Mouse (Mus musculus): ENCODE measurements at regions not wholly inside any gene's neighbourhood (a gene's known extent, or its start where the extent isn't known, plus 50 kb on each side); places are given as distances from the start of the nearest gene placed in this dataset.

DNA sequence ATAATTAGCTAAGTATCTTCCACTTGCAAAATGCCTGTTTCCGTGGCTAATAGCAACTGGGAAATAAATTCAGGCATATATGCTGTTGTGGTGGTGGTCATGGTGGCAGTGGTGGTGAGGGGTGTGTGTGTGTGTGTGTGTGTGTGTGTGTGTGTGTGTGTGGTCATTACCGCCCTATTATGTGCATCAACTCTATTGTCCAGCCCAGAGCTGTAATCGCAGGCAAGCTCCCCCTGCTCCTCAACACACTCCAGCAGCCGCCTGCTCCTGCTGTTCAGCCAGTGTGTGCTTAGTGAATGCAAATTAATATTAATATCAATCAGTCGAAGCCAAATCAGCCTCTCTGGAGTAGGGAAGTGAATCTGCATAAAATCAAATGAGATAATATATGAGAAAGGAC lies 152.9 kb upstream of the Zic3 start:
- Histone ChIP-seq H3K36me3 (no peaks in the 10 kb centered on the region), H3K4me1 (no peaks in the 10 kb centered on the region), H3K27me3 (replicated peaks) (no peaks in the 10 kb centered on the region), H3K9me3 (no peaks in the 10 kb centered on the region), H3K9ac (no peak overlapping the region), H3K27ac (replicated peaks) (no peak overlapping the region), H3K4me2 (no peak overlapping the region), H3K4me3 (no peak overlapping the region)
- ATAC-seq (ENCODE audit: extremely low read depth, insufficient number of reproducible peaks, low FRiP score, low TSS enrichment): no peak
- 71% methylated on average over 5 of the region's 5 CpGs for WGBS

DNA sequence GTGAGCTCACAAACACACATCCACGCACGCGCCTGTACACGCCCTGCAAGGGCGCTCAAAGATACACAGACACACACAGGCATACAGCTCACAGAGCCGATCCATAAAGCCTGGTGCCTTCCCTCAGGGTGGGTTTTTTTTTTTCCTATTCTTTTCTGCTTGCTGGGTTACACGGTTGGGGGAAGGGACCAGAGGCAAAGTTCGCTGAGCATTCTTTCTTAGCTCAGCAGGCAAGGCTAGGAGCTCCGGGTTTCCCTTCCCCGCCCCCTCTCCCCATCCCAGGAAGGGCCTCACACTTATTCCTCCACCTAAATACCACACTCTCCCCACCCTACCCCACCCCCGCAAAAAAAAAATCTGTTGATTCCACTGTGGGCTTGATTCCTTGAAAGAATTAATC lies 105.8 kb upstream of the Zic3 start:
- WGBS: 23% methylated on average over 11 of the region's 11 CpGs
- H3K9ac ChIP-seq: no peak overlapping the region
- no peaks in the 10 kb centered on the region for H3K36me3 ChIP-seq
- H3K4me2 ChIP-seq: no peak overlapping the region
- peaks cover 68% of the 10 kb centered on the region for H3K27me3 ChIP-seq (replicated peaks)
- no peak for ATAC-seq (ENCODE audit: extremely low read depth, insufficient number of reproducible peaks, low FRiP score, low TSS enrichment)
- H3K9me3 ChIP-seq: no peaks in the 10 kb centered on the region
- H3K4me3 ChIP-seq: no peak overlapping the region
- H3K4me1 ChIP-seq: no peaks in the 10 kb centered on the region
- H3K27ac ChIP-seq (replicated peaks): no peak overlapping the region

DNA sequence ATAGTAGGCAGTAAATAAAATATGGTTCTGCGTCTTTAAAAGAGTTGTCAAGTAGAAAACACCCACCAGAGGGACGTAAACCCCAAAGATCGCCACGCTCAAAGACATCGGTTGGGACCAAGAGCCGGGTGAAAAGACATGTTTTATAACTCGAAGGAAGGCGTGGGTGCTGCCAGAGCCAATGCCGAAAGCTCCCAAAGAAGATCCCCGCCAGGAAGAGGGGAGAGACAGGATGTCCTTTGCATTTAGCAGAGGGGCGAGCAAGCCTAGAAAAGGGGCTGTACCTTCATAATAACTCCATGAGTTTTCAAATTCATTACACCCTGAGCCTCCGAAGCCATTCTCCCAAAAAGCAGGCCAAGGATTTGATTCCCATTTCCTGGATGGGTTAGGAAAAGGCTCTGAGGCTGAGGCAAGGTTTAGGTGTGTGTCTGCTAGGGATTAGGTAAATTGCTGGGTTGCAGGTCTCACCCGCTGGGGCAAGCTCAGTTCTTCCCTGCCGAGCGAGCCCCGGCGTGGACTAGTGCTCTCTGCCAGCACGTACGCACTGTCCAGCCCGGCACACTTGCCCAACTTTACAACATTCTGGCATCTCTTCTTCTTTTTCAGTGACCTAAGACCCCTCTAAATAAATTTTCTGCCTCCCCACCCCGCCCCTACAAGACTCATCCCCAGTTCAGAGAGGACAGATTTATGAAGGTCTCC lies 104.9 kb upstream of the Zic3 start:
- no peaks in the 10 kb centered on the region for H3K36me3 ChIP-seq
- no peak overlapping the region for H3K9ac ChIP-seq
- H3K27me3 ChIP-seq (replicated peaks): peaks cover 77% of the 10 kb centered on the region
- WGBS: 13% methylated on average over 21 of the region's 21 CpGs
- H3K4me3 ChIP-seq: no peak overlapping the region
- H3K4me2 ChIP-seq: peak overlapping the region; percentile 4; the same call in 1 of the 2 replicates
- H3K27ac ChIP-seq (replicated peaks): no peak overlapping the region
- no peaks in the 10 kb centered on the region for H3K9me3 ChIP-seq
- no peaks in the 10 kb centered on the region for H3K4me1 ChIP-seq
- no peak for ATAC-seq (ENCODE audit: extremely low read depth, insufficient number of reproducible peaks, low FRiP score, low TSS enrichment)

DNA sequence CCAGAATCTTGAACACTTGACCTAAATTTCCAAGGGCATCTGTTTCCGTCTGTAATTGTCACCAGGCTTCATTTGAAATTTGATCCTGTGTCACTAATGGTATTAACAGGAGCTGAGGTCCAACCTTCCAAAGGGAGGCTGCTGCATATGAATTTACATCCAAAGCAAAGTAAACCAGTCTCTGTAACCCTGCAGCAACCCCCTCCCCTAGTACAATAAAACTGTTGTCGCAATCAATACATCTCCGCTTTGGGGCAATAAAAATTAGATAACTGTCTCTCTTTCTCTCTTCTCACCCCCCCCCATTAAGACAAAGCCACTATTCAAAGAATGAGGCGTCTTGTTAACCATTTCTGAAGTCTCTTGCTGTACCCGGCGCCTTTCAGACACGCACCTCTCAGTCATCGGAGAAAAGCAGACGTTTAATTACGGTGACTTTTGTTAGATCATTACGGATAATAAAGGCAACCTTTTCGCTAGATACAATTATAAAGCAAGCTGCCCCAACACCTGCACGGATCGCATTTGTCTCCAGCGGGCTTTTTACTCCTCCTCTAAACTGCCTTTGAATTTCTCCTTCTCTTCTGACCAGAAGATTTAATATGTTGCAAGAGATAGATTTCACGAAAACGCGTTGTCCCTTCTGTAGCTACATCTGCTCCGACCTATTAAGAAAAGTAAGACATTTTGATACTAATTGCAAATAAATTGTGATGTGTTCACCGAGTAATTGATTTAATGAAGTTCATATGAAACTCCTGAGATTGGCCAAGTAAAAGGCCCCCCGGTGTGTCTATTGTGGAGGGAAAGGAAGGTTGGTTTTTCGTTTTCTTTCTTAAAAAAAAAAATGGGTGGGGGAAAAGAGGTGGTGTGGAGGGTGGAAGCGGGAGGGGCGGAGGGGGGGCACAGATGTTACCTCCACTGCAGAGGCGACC lies 104.1 kb upstream of the Zic3 start:
- ATAC-seq (ENCODE audit: extremely low read depth, insufficient number of reproducible peaks, low FRiP score, low TSS enrichment): no peak
- Histone ChIP-seq H3K36me3 (no peaks in the 10 kb centered on the region), H3K27ac (replicated peaks) (no peak overlapping the region), H3K9ac (no peak overlapping the region), H3K4me2 (no peak overlapping the region), H3K4me1 (no peaks in the 10 kb centered on the region), H3K4me3 (no peak overlapping the region), H3K9me3 (no peaks in the 10 kb centered on the region), H3K27me3 (replicated peaks) (peaks cover 86% of the 10 kb centered on the region)
- WGBS: 15% methylated on average over 22 of the region's 25 CpGs

DNA sequence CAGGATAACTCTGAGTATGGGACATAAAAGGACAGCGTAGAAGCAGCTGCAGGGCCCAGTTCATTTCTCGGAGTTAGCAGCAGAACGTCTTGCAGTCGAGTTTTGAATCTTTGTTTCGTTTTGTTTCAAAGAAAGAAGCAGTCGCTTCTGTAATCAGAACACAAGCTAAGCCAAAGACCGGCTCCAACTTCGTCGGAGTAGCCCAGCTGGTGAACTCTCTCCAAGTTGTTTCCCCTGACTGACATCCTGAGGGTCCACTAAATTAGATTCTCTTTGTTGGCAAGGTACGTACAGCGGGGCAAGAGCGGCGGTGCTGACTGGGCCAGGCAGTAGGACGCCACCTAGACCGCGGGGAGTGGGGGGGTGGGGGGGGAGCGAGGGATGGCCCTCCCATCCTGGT lies 102.6 kb upstream of the Zic3 start:
- 18% methylated on average over 17 of the region's 17 CpGs for WGBS
- Histone ChIP-seq H3K4me1 (no peaks in the 10 kb centered on the region), H3K9me3 (no peaks in the 10 kb centered on the region), H3K36me3 (no peaks in the 10 kb centered on the region), H3K27me3 (replicated peaks) (peaks cover 86% of the 10 kb centered on the region), H3K4me3 (peak overlapping the region; percentile 39), H3K27ac (replicated peaks) (no peak overlapping the region), H3K9ac (no peak overlapping the region), H3K4me2 (peak overlapping the region; percentile 61)
- no peak for ATAC-seq (ENCODE audit: extremely low read depth, insufficient number of reproducible peaks, low FRiP score, low TSS enrichment)

DNA sequence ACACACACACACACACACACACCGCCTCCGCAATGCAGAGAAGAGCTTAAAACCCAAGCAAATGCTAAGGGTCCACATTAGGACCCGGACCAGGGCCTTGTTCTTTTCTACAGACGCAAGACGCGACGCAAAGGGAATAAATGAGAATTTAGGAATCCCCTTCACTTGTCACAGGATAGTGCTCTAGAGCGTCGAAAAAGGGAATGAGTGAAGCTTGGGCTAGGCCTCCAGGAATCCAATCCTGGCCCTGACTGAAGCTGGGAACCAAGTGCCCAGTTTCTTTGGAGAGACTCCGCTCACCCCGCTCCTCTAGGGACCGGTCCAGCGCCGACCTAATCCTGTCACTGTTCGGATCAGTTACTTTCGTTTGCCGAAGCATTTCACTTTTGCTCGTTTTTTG lies 102.1 kb upstream of the Zic3 start:
- Histone ChIP-seq H3K9ac (no peak overlapping the region), H3K4me3 (peak overlapping the region; percentile 39), H3K9me3 (no peaks in the 10 kb centered on the region), H3K27ac (replicated peaks) (no peak overlapping the region), H3K4me1 (no peaks in the 10 kb centered on the region), H3K36me3 (no peaks in the 10 kb centered on the region), H3K27me3 (replicated peaks) (peaks cover 87% of the 10 kb centered on the region), H3K4me2 (peak overlapping the region; percentile 61)
- no peak for ATAC-seq (ENCODE audit: extremely low read depth, insufficient number of reproducible peaks, low FRiP score, low TSS enrichment)
- 17% methylated on average over 18 of the region's 18 CpGs for WGBS

DNA sequence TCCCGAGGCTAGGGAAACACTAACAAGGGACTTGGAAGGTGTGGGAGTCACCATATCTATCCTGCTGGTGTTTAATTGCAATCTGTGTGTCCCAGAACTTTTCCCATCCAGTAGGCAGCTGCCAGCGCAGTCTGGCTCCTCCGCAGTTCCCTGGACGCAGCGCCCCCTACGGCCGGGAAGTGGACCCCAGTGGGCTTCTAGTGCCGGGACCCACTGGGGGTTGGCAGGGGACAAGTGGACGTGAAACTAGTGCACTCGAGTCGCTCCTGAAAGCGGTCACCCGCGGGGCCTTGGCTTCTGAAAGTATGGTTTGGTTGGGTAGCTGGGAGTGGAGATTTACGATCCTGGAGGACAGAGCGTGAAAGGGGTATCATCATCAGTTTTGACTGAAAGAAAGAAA lies 101.2 kb upstream of the Zic3 start:
- H3K36me3 ChIP-seq: no peaks in the 10 kb centered on the region
- H3K27me3 ChIP-seq (replicated peaks): peaks cover 82% of the 10 kb centered on the region
- H3K4me2 ChIP-seq: peak overlapping the region; percentile 37
- no peak for ATAC-seq (ENCODE audit: extremely low read depth, insufficient number of reproducible peaks, low FRiP score, low TSS enrichment)
- no peak overlapping the region for H3K27ac ChIP-seq (replicated peaks)
- H3K9ac ChIP-seq: no peak overlapping the region
- no peaks in the 10 kb centered on the region for H3K4me1 ChIP-seq
- peak overlapping the region; percentile 19; the same call in 1 of the 2 replicates for H3K4me3 ChIP-seq
- H3K9me3 ChIP-seq: no peaks in the 10 kb centered on the region
- WGBS: 7% methylated on average over 16 of the region's 16 CpGs

DNA sequence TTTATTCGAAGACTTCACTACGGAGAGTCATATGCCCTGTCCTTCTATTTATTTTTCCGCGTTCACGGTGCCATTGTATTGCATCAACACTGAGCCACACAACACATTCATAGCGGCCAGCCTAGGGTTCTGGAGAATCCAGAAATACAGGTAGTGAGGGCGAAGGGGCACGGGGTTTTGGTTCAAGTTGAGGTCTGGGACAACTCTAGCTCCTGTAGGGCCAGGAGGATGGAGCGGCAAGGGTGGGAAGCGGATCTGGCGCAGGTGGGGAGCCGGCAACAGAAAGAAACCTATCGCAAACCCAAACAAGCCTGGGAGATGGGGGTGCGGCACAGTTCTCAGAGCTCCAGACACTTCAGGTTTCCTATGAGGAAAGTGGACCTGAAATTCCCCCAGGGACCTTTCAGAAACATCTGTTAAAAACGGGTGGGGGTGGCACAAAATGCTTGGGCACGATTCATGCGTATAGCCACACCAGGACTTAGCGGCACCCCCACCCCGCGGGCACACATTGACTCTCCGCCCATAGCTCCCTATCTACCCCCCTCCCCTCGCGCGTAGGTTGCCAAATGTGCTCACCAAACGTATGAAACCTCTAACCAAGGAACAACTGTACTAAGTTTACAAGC lies 100.6 kb upstream of the Zic3 start:
- peak overlapping the region; percentile 19 for H3K4me3 ChIP-seq
- H3K9me3 ChIP-seq: no peaks in the 10 kb centered on the region
- peaks cover 76% of the 10 kb centered on the region for H3K27me3 ChIP-seq (replicated peaks)
- H3K9ac ChIP-seq: no peak overlapping the region
- ATAC-seq (ENCODE audit: extremely low read depth, insufficient number of reproducible peaks, low FRiP score, low TSS enrichment): no peak
- H3K36me3 ChIP-seq: no peaks in the 10 kb centered on the region
- H3K4me2 ChIP-seq: peak overlapping the region; percentile 37
- H3K4me1 ChIP-seq: no peaks in the 10 kb centered on the region
- no peak overlapping the region for H3K27ac ChIP-seq (replicated peaks)
- 13% methylated on average over 25 of the region's 25 CpGs for WGBS

DNA sequence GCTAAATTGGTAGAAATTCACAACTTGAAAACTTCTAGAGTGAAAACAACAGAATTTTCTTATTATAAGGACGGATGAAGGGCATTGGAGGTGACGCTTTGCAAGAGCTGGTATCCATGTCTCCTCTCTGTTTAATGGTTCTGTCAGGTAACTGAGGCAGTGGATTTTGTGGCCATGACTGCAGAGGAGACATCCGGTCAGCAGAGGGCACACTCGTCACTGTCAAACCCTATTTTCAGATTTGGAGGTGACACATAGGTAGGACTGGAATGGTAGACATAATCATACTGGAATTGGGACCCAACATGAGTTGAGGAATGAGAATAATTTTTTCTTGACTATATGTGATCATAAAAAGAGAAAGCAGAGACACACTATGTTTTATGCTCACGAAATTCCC lies 98.7 kb upstream of the Zic3 start:
- no peaks in the 10 kb centered on the region for H3K9me3 ChIP-seq
- H3K36me3 ChIP-seq: no peaks in the 10 kb centered on the region
- H3K27me3 ChIP-seq (replicated peaks): peaks cover 60% of the 10 kb centered on the region
- H3K4me1 ChIP-seq: no peaks in the 10 kb centered on the region
- H3K4me3 ChIP-seq: no peak overlapping the region
- WGBS: 23% methylated on average over 5 of the region's 5 CpGs
- H3K9ac ChIP-seq: no peak overlapping the region
- no peak overlapping the region for H3K4me2 ChIP-seq
- no peak overlapping the region for H3K27ac ChIP-seq (replicated peaks)
- ATAC-seq (ENCODE audit: extremely low read depth, insufficient number of reproducible peaks, low FRiP score, low TSS enrichment): no peak

DNA sequence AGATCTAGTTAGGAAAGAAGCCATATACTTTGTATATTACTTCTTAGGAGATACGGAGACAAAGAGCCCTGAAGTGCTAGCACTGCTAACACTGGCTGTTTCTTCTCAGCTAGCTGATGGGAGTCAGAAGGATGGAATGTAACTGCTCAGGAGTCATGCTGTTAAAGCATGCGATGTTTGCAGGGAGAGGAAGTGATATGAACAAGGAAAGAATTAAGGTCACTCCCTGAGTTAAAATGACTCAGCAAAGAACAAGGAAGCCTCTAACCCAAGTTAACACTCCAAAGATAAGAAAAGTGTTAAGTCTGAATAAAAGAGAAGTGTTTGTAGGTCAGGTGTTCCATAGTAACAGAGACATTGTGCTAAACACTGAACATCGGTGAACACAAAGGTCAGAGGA lies 86.9 kb upstream of the Zic3 start:
- no peak for ATAC-seq (ENCODE audit: extremely low read depth, insufficient number of reproducible peaks, low FRiP score, low TSS enrichment)
- no peak overlapping the region for H3K4me2 ChIP-seq
- WGBS: 24% methylated on average over 3 of the region's 3 CpGs
- no peaks in the 10 kb centered on the region; the same call in 1 of the 2 replicates for H3K27me3 ChIP-seq (replicated peaks)
- no peaks in the 10 kb centered on the region for H3K4me1 ChIP-seq
- no peak overlapping the region for H3K4me3 ChIP-seq
- no peaks in the 10 kb centered on the region for H3K9me3 ChIP-seq
- H3K9ac ChIP-seq: no peak overlapping the region
- H3K36me3 ChIP-seq: no peaks in the 10 kb centered on the region
- H3K27ac ChIP-seq (replicated peaks): no peak overlapping the region

DNA sequence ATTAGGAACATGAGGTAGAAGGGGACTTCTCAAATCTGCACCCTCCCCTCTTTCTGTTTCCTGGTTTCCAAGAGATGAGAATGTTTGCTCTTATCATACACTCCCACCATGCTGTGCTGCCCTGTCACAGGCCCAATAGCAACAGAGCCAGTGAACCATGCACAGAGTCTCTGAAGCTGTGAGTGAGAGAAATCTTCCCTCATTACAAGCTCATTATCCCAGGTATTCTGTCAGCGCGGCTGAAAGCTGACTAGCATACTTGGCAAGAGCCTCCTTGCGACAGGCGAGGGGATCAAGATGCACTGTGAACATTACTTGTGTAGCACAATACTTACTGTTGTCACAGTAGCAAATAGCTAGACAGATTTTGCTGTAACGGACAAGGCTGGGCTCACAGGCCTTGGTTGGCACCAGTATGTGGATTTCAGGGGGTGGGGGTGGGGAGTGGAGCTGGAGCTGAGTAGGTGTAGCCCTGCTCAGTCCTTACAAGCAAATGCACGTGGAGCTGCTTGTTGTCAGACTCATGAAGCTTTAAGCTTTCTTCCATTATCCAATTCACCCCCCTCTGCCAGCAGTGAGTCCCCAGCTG lies 84.2 kb upstream of the Zic3 start:
- Histone ChIP-seq H3K4me1 (no peaks in the 10 kb centered on the region), H3K27ac (replicated peaks) (no peak overlapping the region), H3K9ac (no peak overlapping the region), H3K4me3 (no peak overlapping the region), H3K4me2 (no peak overlapping the region), H3K27me3 (replicated peaks) (no peaks in the 10 kb centered on the region; the same call in 1 of the 2 replicates), H3K9me3 (no peaks in the 10 kb centered on the region), H3K36me3 (no peaks in the 10 kb centered on the region)
- ATAC-seq (ENCODE audit: extremely low read depth, insufficient number of reproducible peaks, low FRiP score, low TSS enrichment): no peak
- 44% methylated on average over 6 of the region's 6 CpGs for WGBS
